In genomic region chr14:47534176-47534525, GRCm38 (mm10) we compare ENCODE assay signal across 8 mouse cellular contexts. TPM values are rescaled to one million over a fixed set of nuclear protein-coding genes. Genes with fewer than 3 reads are reported as not detected.
DNase-seq lines count a peak whose midpoint lies in the region; ATAC-seq and TF ChIP-seq lines count a peak whose summit lies in the region.
"Had no signal": no experiment of that assay in that cellular context is flagged by ENCODE, and none has a peak within 500 bp of the region (broad histone marks: within the 10 kb centered on the region; RNA-seq: fewer than 3 reads in every experiment).

No protein-coding gene starts in this region.

- peaks cover 16% of the 10 kb centered on the region for H3K4me1 ChIP-seq in heart, embryonic 16.5 days (ENCODE audit: control insufficient read depth, insufficient read depth, low read length)
- H3K4me1 ChIP-seq in midbrain, embryonic 12.5 days = peaks cover 5% of the 10 kb centered on the region
- peaks cover 3% of the 10 kb centered on the region; the same call in 1 of the 2 replicates for H3K4me1 ChIP-seq in midbrain, embryonic 10.5 days
- H3K4me1 ChIP-seq in intestine, embryonic 16.5 days (ENCODE audit: control insufficient read depth, insufficient read depth, low read length) = peaks cover 22% of the 10 kb centered on the region
- peaks cover 21% of the 10 kb centered on the region for H3K4me1 ChIP-seq in small intestine, adult 2 months (ENCODE audit: control insufficient read depth, insufficient read depth, insufficient read length, low read length)

- no peaks in the 10 kb centered on the region for H3K9me3 ChIP-seq in heart, embryonic 16.5 days (replicated peaks; ENCODE audit: control insufficient read depth, low read length)
- H3K9me3 ChIP-seq in midbrain, embryonic 12.5 days = no peaks in the 10 kb centered on the region
- no peaks in the 10 kb centered on the region for H3K9me3 ChIP-seq in midbrain, embryonic 10.5 days (replicated peaks)
- H3K9me3 ChIP-seq in intestine, embryonic 16.5 days (ENCODE audit: control insufficient read depth, low read length) = no peaks in the 10 kb centered on the region
- H3K9me3 ChIP-seq: megakaryocyte, embryonic 14.5 days had no signal

- H3K27ac ChIP-seq in heart, embryonic 16.5 days (ENCODE audit: low read length) = peak overlapping the region; percentile 72
- H3K27ac ChIP-seq in midbrain, embryonic 12.5 days (replicated peaks) = 0 out of 2 replicates have a peak overlapping the region, but pooled peaks have one; percentile 6
- no peak overlapping the region for H3K27ac ChIP-seq in midbrain, embryonic 10.5 days (replicated peaks)
- H3K27ac ChIP-seq in intestine, embryonic 16.5 days (ENCODE audit: low read length) = peak overlapping the region; percentile 62
- peak overlapping the region; percentile 48; the same call in 1 of the 2 replicates for H3K27ac ChIP-seq in small intestine, adult 2 months (ENCODE audit: insufficient read depth, low read depth, low read length)

- no peak for ATAC-seq in heart, embryonic 16.5 days (replicated peaks; ENCODE audit: extremely low read depth, insufficient read depth, low FRiP score)
- ATAC-seq in midbrain, embryonic 12.5 days (ENCODE audit: low FRiP score, low read depth) = no peak
- ATAC-seq in intestine, embryonic 16.5 days = no peak
- ATAC-seq in megakaryocyte-erythroid progenitor cell, adult 5-6 weeks (replicated peaks; ENCODE audit: low FRiP score, low TSS enrichment, poor library complexity, severe bottlenecking) = no peak

- 0 out of 2 replicates have a peak, but pooled peaks cover 2% of the 10 kb centered on the region for H3K36me3 ChIP-seq in heart, embryonic 16.5 days (ENCODE audit: control insufficient read depth, insufficient read depth)
- peaks cover 18% of the 10 kb centered on the region for H3K36me3 ChIP-seq in midbrain, embryonic 12.5 days
- H3K36me3 ChIP-seq in midbrain, embryonic 10.5 days = peaks cover 35% of the 10 kb centered on the region
- no peaks in the 10 kb centered on the region for H3K36me3 ChIP-seq in intestine, embryonic 16.5 days (ENCODE audit: control insufficient read depth, insufficient read depth, low read length)
- H3K36me3 ChIP-seq in small intestine, adult 2 months (ENCODE audit: control insufficient read depth, insufficient read depth, low read length) = peaks cover 4% of the 10 kb centered on the region; the same call in 1 of the 2 replicates

- H3K9ac ChIP-seq in heart, embryonic 16.5 days (ENCODE audit: low read length) = no peak overlapping the region
- no peak overlapping the region for H3K9ac ChIP-seq in midbrain, embryonic 12.5 days (replicated peaks)
- no peak overlapping the region; the same call in 1 of the 2 replicates for H3K9ac ChIP-seq in intestine, embryonic 16.5 days (ENCODE audit: low read depth, low read length)

- no peak overlapping the region for H3K4me3 ChIP-seq in heart, embryonic 16.5 days (ENCODE audit: low read length)
- H3K4me3 ChIP-seq in midbrain, embryonic 12.5 days = no peak overlapping the region
- no peak overlapping the region for H3K4me3 ChIP-seq in midbrain, embryonic 10.5 days
- no peak overlapping the region for H3K4me3 ChIP-seq in intestine, embryonic 16.5 days (ENCODE audit: low read length)
- no peak overlapping the region for H3K4me3 ChIP-seq in small intestine, adult 2 months (ENCODE audit: low read depth, low read length)

- intact Hi-C loops in heart, postnatal 10 days (cut with DNase I) = loop anchor here (1.0 kb wide), 1 partner anchor 62 kb away; no protein-coding TSS in a partner anchor

- no peak overlapping the region for H3K4me2 ChIP-seq in heart, embryonic 16.5 days (ENCODE audit: low read depth, low read length)
- no peak overlapping the region for H3K4me2 ChIP-seq in midbrain, embryonic 12.5 days (replicated peaks)
- peak overlapping the region; percentile 1; the same call in 1 of the 2 replicates for H3K4me2 ChIP-seq in intestine, embryonic 16.5 days (ENCODE audit: low read depth, low read length)

- TF ChIP-seq POLR2A in small intestine, adult 2 months (IDR thresholded peaks at IDR 0.05; ENCODE audit: low read depth, low read length) = no peak

- no peak for DNase-seq in heart, postnatal 10 days
- DNase-seq in midbrain, embryonic 10.5 days (ENCODE audit: low spot score) = no peak

- 79% methylated on average over 5 of the region's 5 CpGs for WGBS in heart, embryonic 16.5 days
- WGBS in midbrain, embryonic 12.5 days = 85% methylated on average over 5 of the region's 5 CpGs
- WGBS in midbrain, embryonic 10.5 days = 92% methylated on average over 5 of the region's 5 CpGs
- WGBS in intestine, embryonic 16.5 days = 88% methylated on average over 5 of the region's 5 CpGs
- 78% methylated on average over 5 of the region's 5 CpGs for WGBS in small intestine, adult 2 months

- no peak for TF ChIP-seq CTCF in small intestine, adult 2 months (IDR thresholded peaks at IDR 0.05; ENCODE audit: extremely low read depth, insufficient read length, insufficient replicate concordance, low read depth, low read length)

- no peaks in the 10 kb centered on the region for H3K27me3 ChIP-seq in heart, embryonic 16.5 days (ENCODE audit: control insufficient read depth, insufficient read depth, low read length)
- H3K27me3 ChIP-seq in midbrain, embryonic 12.5 days = no peaks in the 10 kb centered on the region
- no peaks in the 10 kb centered on the region for H3K27me3 ChIP-seq in midbrain, embryonic 10.5 days (ENCODE audit: low read depth, poor library complexity, severe bottlenecking)
- no peaks in the 10 kb centered on the region for H3K27me3 ChIP-seq in intestine, embryonic 16.5 days (replicated peaks; ENCODE audit: control insufficient read depth, insufficient read depth, low read length)
- H3K27me3 ChIP-seq in small intestine, adult 2 months (ENCODE audit: control insufficient read depth, insufficient read depth, low read length) = no peaks in the 10 kb centered on the region
- H3K27me3 ChIP-seq: megakaryocyte, embryonic 14.5 days had no signal

RNA-seq across cellular contexts. Expression of gene Atg14, which starts 36.3 kb away (rescaled TPM):
- 10.6 and 10.9 TPM in 2 replicates for polyA plus RNA-seq in heart, embryonic 16.5 days (2015; fragmentation: Nextera tagmentation; extraction: Ambion mirVana)
- 1 to 10 TPM; 7.6 to 9.3 TPM for total RNA-seq in heart, postnatal 10 days (2021)
- polyA plus RNA-seq in midbrain, embryonic 12.5 days (2016; fragmentation: Nextera tagmentation; extraction: Ambion mirVana) = 22.7 TPM in 2 replicates
- 14.7 and 17.4 TPM in 2 replicates for polyA plus RNA-seq in midbrain, embryonic 10.5 days (2016; fragmentation: Nextera tagmentation; extraction: Ambion mirVana)
- polyA plus RNA-seq in intestine, embryonic 16.5 days (2015; fragmentation: Nextera tagmentation; extraction: Ambion mirVana) = 11.4 and 11.7 TPM in 2 replicates
- polyA plus RNA-seq in small intestine, adult 2 months (2012; rRNA removed) = 2.2 and 5.5 TPM in 2 replicates
- 6.1 and 8.4 TPM in 2 replicates for total RNA-seq in megakaryocyte-erythroid progenitor cell, adult 5-6 weeks (2014; fragmentation: Nextera tagmentation)
- 5.7 and 17.3 TPM in 2 replicates for total RNA-seq in megakaryocyte-erythroid progenitor cell, adult 5-6 weeks (2017)
